Mouse (Mus musculus) MEL-GATA-1-ER (cell line): ENCODE results near the gene Cd9.
"Not testable (repeated sequence)": the region's sequence is repeated elsewhere in the genome, so short reads cannot be mapped to it uniquely, and the experiment has no call there.

Source experiments
- DNase-seq: peaks from one replicate; pipeline ENCODE4 v3.0.0-alpha.2; 2012; ENCODE audit warnings: low read depth; ENCODE audit errors: extremely low read depth

Gene Cd9

DNA sequence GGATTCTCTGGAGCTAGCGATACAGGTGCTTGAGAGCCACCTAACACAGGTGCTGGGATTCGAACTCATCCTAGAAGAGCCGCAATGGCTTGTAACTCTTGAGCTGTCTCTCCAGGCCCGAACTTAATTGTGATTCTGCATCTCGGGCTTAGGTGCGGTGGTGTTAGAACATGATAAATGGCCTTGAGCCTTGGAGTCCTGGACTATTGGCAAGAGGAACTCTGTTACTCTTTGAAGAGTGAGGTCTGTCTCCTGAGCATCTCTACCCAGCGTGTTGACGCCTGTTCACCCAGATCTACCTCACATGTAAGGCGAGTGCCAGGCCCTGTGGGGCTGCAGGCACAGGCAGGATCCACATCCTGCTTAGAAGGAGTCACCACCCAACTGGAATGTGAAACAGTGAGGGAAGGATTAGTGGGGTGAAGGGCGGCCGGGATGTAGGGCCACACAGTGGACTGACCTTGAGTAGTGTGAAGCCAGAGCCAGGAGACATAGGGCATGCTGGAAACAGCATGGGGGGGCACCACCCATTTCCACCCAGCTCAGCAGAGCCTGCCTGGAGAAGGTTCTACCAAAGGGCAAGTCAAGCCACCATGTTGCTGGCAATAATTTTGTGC is 8.7 kb upstream of the Cd9 start:
- DNase-seq = no peak

DNA sequence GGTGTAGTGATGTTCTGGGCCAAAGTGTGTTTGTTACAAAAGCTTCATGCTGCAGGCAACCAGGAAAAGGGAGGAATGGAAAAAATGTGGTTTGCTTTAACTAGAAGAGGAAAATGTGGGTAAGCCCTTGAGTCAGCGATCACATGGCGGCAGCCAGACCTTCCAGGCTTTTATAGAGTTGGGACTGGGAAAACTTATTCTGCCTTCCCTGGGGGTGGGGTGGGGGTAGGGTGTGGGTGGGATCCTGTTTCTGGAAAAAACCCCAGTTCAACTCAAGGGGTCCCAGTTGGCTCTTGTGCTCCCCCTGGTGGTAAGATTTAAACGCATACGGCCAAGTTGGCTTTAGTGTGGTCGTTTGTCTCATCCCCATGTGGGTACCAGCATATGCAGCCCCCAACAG is 3.5 kb upstream of the Cd9 start:
- DNase-seq = no peak

GRCm38 (mm10) chr6:125496417-125496816 is 1.8 kb upstream of the Cd9 start:
- DNase-seq = no peak

GRCm38 (mm10) chr6:125495361-125495760 is 770 bp upstream of the Cd9 start:
- no peak for DNase-seq

DNA sequence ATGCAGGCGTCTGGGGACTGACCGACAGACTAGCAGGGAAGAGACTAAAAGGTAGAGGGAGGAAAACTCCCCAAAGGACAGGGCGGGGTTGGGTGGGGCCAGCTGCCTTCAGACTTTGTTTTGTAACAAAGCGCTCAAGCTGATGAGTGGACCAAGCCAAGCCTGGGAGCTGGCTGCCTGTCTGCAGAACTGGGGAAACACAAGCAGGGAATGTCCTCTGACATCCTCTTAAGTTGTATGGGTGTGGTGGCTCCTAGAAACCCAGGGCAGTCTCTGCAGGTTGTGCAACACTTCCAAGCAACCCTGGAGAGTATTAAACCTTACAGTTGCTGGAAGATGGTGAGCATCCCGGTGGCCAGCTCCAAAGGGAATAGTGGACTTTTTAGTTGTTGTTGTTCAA is 1.4 kb downstream of the Cd9 start:
- no peak for DNase-seq

GRCm38 (mm10) chr6:125492664-125493063 is 1.9 kb downstream of the Cd9 start:
- DNase-seq = no peak

GRCm38 (mm10) chr6:125492033-125492432 is 2.6 kb downstream of the Cd9 start:
- DNase-seq = no peak

- DNase-seq = no peak
These were observed 3.2 kb downstream of the Cd9 start for GRCm38 (mm10) chr6:125491393-125491792.

DNA sequence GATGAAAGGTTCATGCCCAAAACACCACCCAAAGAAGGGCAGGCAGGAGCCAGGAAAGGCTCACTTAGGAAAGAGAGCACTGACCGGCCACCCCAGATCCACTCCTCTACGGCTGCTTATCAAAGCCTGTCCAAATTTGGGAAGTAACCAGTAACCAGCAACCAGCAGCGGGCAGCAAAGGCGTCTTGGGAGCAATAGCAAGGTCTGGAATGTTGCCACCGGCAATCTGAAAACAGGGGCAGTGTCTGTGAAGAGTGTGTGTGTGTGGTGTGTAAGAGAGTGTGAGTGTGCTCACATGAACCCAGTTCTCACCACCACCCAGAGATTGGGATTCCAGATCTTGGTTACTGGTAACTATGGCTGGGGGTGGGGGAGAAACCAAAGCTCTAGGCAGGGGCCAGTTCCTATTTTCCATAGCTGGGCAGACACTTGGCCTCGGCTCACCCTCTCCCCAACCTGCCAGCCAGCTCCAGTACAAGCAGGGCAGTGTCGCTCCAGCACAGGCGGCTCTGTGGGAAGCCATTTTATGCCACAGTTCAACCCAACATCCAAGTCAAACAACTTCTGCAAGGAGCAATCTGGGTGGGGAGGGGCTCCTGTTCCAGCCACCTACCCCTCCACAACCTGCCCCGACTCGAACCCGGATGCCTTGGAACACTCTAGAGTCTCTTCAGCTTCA is 4.6 kb downstream of the Cd9 start:
- DNase-seq = no peak

- no peak for DNase-seq
These were observed 9.0 kb downstream of the Cd9 start for GRCm38 (mm10) chr6:125485589-125485988.

DNA sequence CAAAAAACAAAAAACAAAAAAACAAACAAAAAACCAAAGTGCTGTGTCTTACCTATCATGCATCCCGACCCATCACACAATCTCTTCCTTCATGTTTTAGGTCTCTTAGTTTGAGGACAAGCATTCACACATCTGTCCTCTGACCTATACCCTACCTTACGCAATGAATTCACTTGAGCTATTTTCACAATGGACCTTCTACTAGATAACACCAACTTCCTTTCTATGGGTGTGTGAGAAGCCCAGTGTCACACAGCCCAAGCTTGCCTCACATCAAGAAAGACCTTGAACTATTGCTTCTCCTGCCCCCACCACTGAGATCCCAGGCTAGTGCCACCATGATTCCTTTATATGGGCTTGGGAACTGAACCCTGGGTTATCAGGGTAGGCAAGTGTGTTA is 9.9 kb downstream of the Cd9 start:
- DNase-seq = no peak

DNA sequence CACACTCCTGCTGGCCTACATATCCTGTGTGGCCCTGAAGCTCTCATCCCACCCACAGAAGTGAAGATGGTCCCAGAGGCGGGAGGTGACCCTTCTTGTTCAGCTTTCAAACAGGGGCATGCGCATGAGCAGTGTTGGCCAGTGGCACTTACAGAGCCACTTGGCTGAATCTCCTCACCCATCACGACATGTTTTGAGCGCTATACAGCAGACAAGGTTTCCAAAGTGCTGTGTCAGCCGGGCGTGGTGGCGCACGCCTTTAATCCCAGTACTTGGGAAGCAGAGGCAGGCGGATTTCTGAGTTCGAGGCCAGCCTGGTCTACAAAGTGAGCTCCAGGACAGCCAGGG is 10.3 kb downstream of the Cd9 start:
- DNase-seq = not testable (repeated sequence)

- no peak for DNase-seq
These were observed 10.9 kb downstream of the Cd9 start for GRCm38 (mm10) chr6:125483515-125484312.

GRCm38 (mm10) chr6:125482427-125482831 is 12.2 kb downstream of the Cd9 start:
- DNase-seq = no peak

- DNase-seq = peak; percentile 80
These were observed 12.8 kb downstream of the Cd9 start for GRCm38 (mm10) chr6:125481667-125482390.

GRCm38 (mm10) chr6:125480396-125481361 is 13.9 kb downstream of the Cd9 start:
- no peak for DNase-seq

- no peak for DNase-seq
These were observed 15.2 kb downstream of the Cd9 start for GRCm38 (mm10) chr6:125479359-125479758.

GRCm38 (mm10) chr6:125478135-125479128 is 16.2 kb downstream of the Cd9 start:
- DNase-seq = no peak

GRCm38 (mm10) chr6:125476826-125477589 is 17.6 kb downstream of the Cd9 start:
- DNase-seq = no peak
